8 mouse cellular contexts compared by ENCODE assay signal in genomic region chr7:133636738-133637352, GRCm38 (mm10). TPM values are rescaled to one million over a fixed set of nuclear protein-coding genes. Genes with fewer than 3 reads are reported as not detected.
DNase-seq lines count a peak whose midpoint lies in the region; ATAC-seq and TF ChIP-seq lines count a peak whose summit lies in the region.

No protein-coding gene starts in this region.

- TF ChIP-seq POLR2A in bone marrow macrophage, adult 2 months (IDR thresholded peaks at IDR 0.05; ENCODE audit: borderline replicate concordance, low read depth, low read length), result no peak
- no peak for TF ChIP-seq POLR2A in embryonic fibroblast, embryonic 13.5 days (IDR thresholded peaks at IDR 0.05; ENCODE audit: low read depth, low read length)
- no peak for TF ChIP-seq POLR2A in liver, adult 2 months (IDR thresholded peaks at IDR 0.05; ENCODE audit: extremely low read depth, insufficient read depth, low read length)
- TF ChIP-seq POLR2A in myocyte (IDR thresholded peaks at IDR 0.05; ENCODE audit: insufficient read length, low read depth), result no peak

- peaks cover 9% of the 10 kb centered on the region; the same call in 1 of the 2 replicates for H3K79me2 ChIP-seq in liver, adult 2 months (ENCODE audit: control insufficient read depth, insufficient read depth, low read length)
- H3K79me2 ChIP-seq in myocyte (ENCODE audit: control insufficient read depth, insufficient read depth), result peaks cover 10% of the 10 kb centered on the region

- peak overlapping the region; percentile 50 for H3K27ac ChIP-seq in bone marrow macrophage, adult 2 months (ENCODE audit: insufficient read depth, low read depth, low read length)
- peak overlapping the region; percentile 6; the same call in 1 of the 2 replicates for H3K27ac ChIP-seq in embryonic fibroblast, embryonic 13.5 days (ENCODE audit: insufficient read depth, low read length)
- H3K27ac ChIP-seq in heart, embryonic 11.5 days (ENCODE audit: low read depth, low read length), result peak overlapping the region; percentile 75
- H3K27ac ChIP-seq in kidney, embryonic 16.5 days (ENCODE audit: low read length), result peak overlapping the region; percentile 93
- H3K27ac ChIP-seq in liver, adult 2 months (replicated peaks; ENCODE audit: insufficient read depth, low read depth, low read length), result peak overlapping the region; percentile 57

- peak overlapping the region; percentile 79 for H3ac ChIP-seq in myocyte (ENCODE audit: control insufficient read depth, insufficient read length)

- H3K9me3 ChIP-seq in heart, embryonic 11.5 days (replicated peaks; ENCODE audit: control insufficient read depth, low read length), result no peaks in the 10 kb centered on the region
- no peaks in the 10 kb centered on the region for H3K9me3 ChIP-seq in kidney, embryonic 16.5 days (ENCODE audit: low read length)

- peak overlapping the region; percentile 92 for H3K4me2 ChIP-seq in heart, embryonic 11.5 days
- peak overlapping the region; percentile 78 for H3K4me2 ChIP-seq in kidney, embryonic 16.5 days (replicated peaks; ENCODE audit: low read depth, low read length)
- peak overlapping the region; percentile 93 for H3K4me2 ChIP-seq in myocyte (ENCODE audit: low read depth)

- peaks cover 8% of the 10 kb centered on the region for H3K36me3 ChIP-seq in heart, embryonic 11.5 days (ENCODE audit: control insufficient read depth, insufficient read depth, low read length)
- peaks cover 18% of the 10 kb centered on the region for H3K36me3 ChIP-seq in kidney, embryonic 16.5 days (ENCODE audit: insufficient read depth, low read length)
- H3K36me3 ChIP-seq in liver, adult 2 months (ENCODE audit: control insufficient read depth, insufficient read depth, low read length), result peaks cover 20% of the 10 kb centered on the region
- peaks cover 11% of the 10 kb centered on the region for H3K36me3 ChIP-seq in myocyte (ENCODE audit: control insufficient read depth, insufficient read depth)
- H3K36me3 ChIP-seq in splenic B cell, adult 2 months (ENCODE audit: control insufficient read depth, insufficient read depth, low read length, poor library complexity, severe bottlenecking), result peaks cover 10% of the 10 kb centered on the region

- peak overlapping the region; percentile 83 for H3K9ac ChIP-seq in heart, embryonic 11.5 days (ENCODE audit: low read depth, low read length)
- peak overlapping the region; percentile 84 for H3K9ac ChIP-seq in kidney, embryonic 16.5 days (replicated peaks; ENCODE audit: low read length)
- peak overlapping the region; percentile 66 for H3K9ac ChIP-seq in liver, adult 2 months (ENCODE audit: low read depth, low read length)

- H3K4me3 ChIP-seq in bone marrow macrophage, adult 2 months (ENCODE audit: insufficient read depth, low read length), result peak overlapping the region; percentile 60
- peak overlapping the region; percentile 56 for H3K4me3 ChIP-seq in embryonic fibroblast, embryonic 13.5 days (ENCODE audit: insufficient read depth, low read length)
- H3K4me3 ChIP-seq in heart, embryonic 11.5 days (ENCODE audit: low read depth, low read length), result peak overlapping the region; percentile 96
- peak overlapping the region; percentile 68 for H3K4me3 ChIP-seq in kidney, embryonic 16.5 days (ENCODE audit: low read length)
- H3K4me3 ChIP-seq in liver, adult 2 months (ENCODE audit: insufficient read depth, low read depth, low read length), result peak overlapping the region; percentile 64
- H3K4me3 ChIP-seq in myocyte, result peak overlapping the region; percentile 82

- peak; percentile 87 for DNase-seq in A20 (ENCODE audit: low read depth, low spot score)
- peak; percentile 75 for DNase-seq in liver, adult 2 months (ENCODE audit: extremely low read depth, low read depth, low spot score)
- peak; percentile 92 for DNase-seq in splenic B cell, adult 2 months (ENCODE audit: low read depth, low spot score)

- ATAC-seq in heart, embryonic 11.5 days (replicated peaks; ENCODE audit: insufficient number of reproducible peaks, low FRiP score, low TSS enrichment), result 0 out of 2 replicates have a peak, but pooled peaks have one; percentile 1
- ATAC-seq in kidney, embryonic 16.5 days (ENCODE audit: low FRiP score, low TSS enrichment), result peak; percentile 33

- peaks cover 11% of the 10 kb centered on the region for H3K4me1 ChIP-seq in bone marrow macrophage, adult 2 months (ENCODE audit: control insufficient read depth, insufficient read depth, low read length)
- peaks cover 7% of the 10 kb centered on the region; the same call in 1 of the 2 replicates for H3K4me1 ChIP-seq in embryonic fibroblast, embryonic 13.5 days (ENCODE audit: control insufficient read depth, insufficient read depth, low read length)
- peaks cover 5% of the 10 kb centered on the region; the same call in 1 of the 2 replicates for H3K4me1 ChIP-seq in heart, embryonic 11.5 days (ENCODE audit: control insufficient read depth, insufficient read depth, low read length)
- peaks cover 11% of the 10 kb centered on the region for H3K4me1 ChIP-seq in kidney, embryonic 16.5 days (ENCODE audit: insufficient read depth, low read length)
- H3K4me1 ChIP-seq in liver, adult 2 months (ENCODE audit: control insufficient read depth, insufficient read depth, low read length), result peaks cover 4% of the 10 kb centered on the region

- H3K27me3 ChIP-seq in heart, embryonic 11.5 days (ENCODE audit: control insufficient read depth, insufficient read depth, low read length), result no peaks in the 10 kb centered on the region
- H3K27me3 ChIP-seq in kidney, embryonic 16.5 days (ENCODE audit: insufficient read depth, low read length), result no peaks in the 10 kb centered on the region
- no peaks in the 10 kb centered on the region for H3K27me3 ChIP-seq in liver, adult 2 months (ENCODE audit: control insufficient read depth, insufficient read depth, low read length)
- no peaks in the 10 kb centered on the region for H3K27me3 ChIP-seq in myocyte (ENCODE audit: control insufficient read depth, insufficient read depth, insufficient read length)
- H3K27me3 ChIP-seq in splenic B cell, adult 2 months (ENCODE audit: control insufficient read depth, insufficient read depth, low read length, poor library complexity, severe bottlenecking), result no peaks in the 10 kb centered on the region

- WGBS in heart, embryonic 11.5 days (ENCODE audit: insufficient replicate concordance), result 3% methylated on average over 21 of the region's 21 CpGs
- 1% methylated on average over 21 of the region's 21 CpGs for WGBS in kidney, embryonic 16.5 days
- 2% methylated on average over 21 of the region's 21 CpGs for WGBS in liver, adult 2 months

- TF ChIP-seq CTCF in bone marrow macrophage, adult 2 months (IDR thresholded peaks at IDR 0.05; ENCODE audit: low read depth, low read length), result peak; percentile 60
- TF ChIP-seq CTCF in embryonic fibroblast, embryonic 13.5 days (IDR thresholded peaks at IDR 0.05; ENCODE audit: borderline replicate concordance, insufficient read depth, low read length), result peak; percentile 70; the same call in 1 of the 2 replicates
- TF ChIP-seq CTCF in liver, adult 2 months (IDR thresholded peaks at IDR 0.05; ENCODE audit: low read depth, low read length), result peak; percentile 91

TF ChIP-seq in myocyte, 11 proteins besides CTCF, POLR2A, EP300 and RAD21:
- TF ChIP-seq TCF12 (IDR thresholded peaks at IDR 0.05; ENCODE audit: insufficient read depth, poor library complexity, severe bottlenecking) (no peak), MYOD1 (IDR thresholded peaks at IDR 0.05; ENCODE audit: control insufficient read depth in 1 of 3, insufficient read length in 2 of 3, low read depth in 2 of 3) (no peak), E2F4 (IDR thresholded peaks at IDR 0.05; ENCODE audit: insufficient read depth) (no peak), REST (IDR thresholded peaks at IDR 0.05; ENCODE audit: insufficient read depth, insufficient read length) (no peak), CEBPB (IDR thresholded peaks at IDR 0.05; ENCODE audit: insufficient read depth, poor library complexity, severe bottlenecking) (no peak), MYOG (IDR thresholded peaks at IDR 0.05; ENCODE audit: control insufficient read depth in 1 of 3, insufficient read depth in 1 of 3, insufficient read length in 2 of 3, low read depth in 2 of 3) (no peak), SRF (IDR thresholded peaks at IDR 0.05; ENCODE audit: control insufficient read depth, insufficient read length, low read depth) (no peak), MAX (IDR thresholded peaks at IDR 0.05; ENCODE audit: low read depth) (no peak), USF1 (IDR thresholded peaks at IDR 0.05; ENCODE audit: low read depth) (no peak), POLR2AphosphoS2 (IDR thresholded peaks at IDR 0.05; ENCODE audit: insufficient read length, low read depth) (no peak), TCF3 (IDR thresholded peaks at IDR 0.05; ENCODE audit: insufficient read length, low read depth) (no peak)

RNA-seq across cellular contexts. Expression of gene Edrf1, which starts 0.5 kb away (rescaled TPM):
- polyA plus RNA-seq in bone marrow macrophage, adult 2 months (2012; ENCODE audit: insufficient read depth, insufficient read length, missing spikeins), result 8.3 and 14.9 TPM in 2 replicates
- 13.3 and 16.6 TPM in 2 replicates for polyA plus RNA-seq in embryonic fibroblast, embryonic 13.5 days (2011; ENCODE audit: insufficient read length, low read depth, missing spikeins)
- polyA plus RNA-seq in heart, embryonic 11.5 days (2014; fragmentation: Nextera tagmentation; extraction: Ambion mirVana), result 15.2 and 20.1 TPM in 2 replicates
- 26.2 and 27.1 TPM in 2 replicates for polyA plus RNA-seq in kidney, embryonic 16.5 days (2015; fragmentation: Nextera tagmentation; extraction: Ambion mirVana)
- total RNA-seq in liver, adult 2 months (2014; rRNA removed), result 17.8 and 18.7 TPM in 2 replicates
- polyA plus RNA-seq in liver, adult 2 months (2012; rRNA removed), result 6.4 and 8.0 TPM in 2 replicates
- 5.2 TPM for polyA plus RNA-seq in myocyte (2012; fragmentation: generic; extraction: Trizol)

RNA-seq across cellular contexts. Expression of gene Tex36, which starts 34.9 kb away (rescaled TPM):
- not detected in 2 replicates for polyA plus RNA-seq in bone marrow macrophage, adult 2 months (2012; ENCODE audit: insufficient read depth, insufficient read length, missing spikeins)
- polyA plus RNA-seq in embryonic fibroblast, embryonic 13.5 days (2011; ENCODE audit: insufficient read length, low read depth, missing spikeins), result not detected in 2 replicates
- not detected in 2 replicates for polyA plus RNA-seq in heart, embryonic 11.5 days (2014; fragmentation: Nextera tagmentation; extraction: Ambion mirVana)
- polyA plus RNA-seq in kidney, embryonic 16.5 days (2015; fragmentation: Nextera tagmentation; extraction: Ambion mirVana), result not detected in 2 replicates
- not detected in 2 replicates for total RNA-seq in liver, adult 2 months (2014; rRNA removed)
- not detected in 2 replicates for polyA plus RNA-seq in liver, adult 2 months (2012; rRNA removed)
- polyA plus RNA-seq in myocyte (2012; fragmentation: generic; extraction: Trizol), result not detected

RNA-seq across cellular contexts. Expression of gene Mmp21, which starts 43.0 kb away (rescaled TPM):
- polyA plus RNA-seq in bone marrow macrophage, adult 2 months (2012; ENCODE audit: insufficient read depth, insufficient read length, missing spikeins), result not detected in 2 replicates
- not detected in 2 replicates for polyA plus RNA-seq in embryonic fibroblast, embryonic 13.5 days (2011; ENCODE audit: insufficient read length, low read depth, missing spikeins)
- polyA plus RNA-seq in heart, embryonic 11.5 days (2014; fragmentation: Nextera tagmentation; extraction: Ambion mirVana), result 0.11 and 0.23 TPM in 2 replicates
- polyA plus RNA-seq in kidney, embryonic 16.5 days (2015; fragmentation: Nextera tagmentation; extraction: Ambion mirVana), result not detected in 2 replicates
- total RNA-seq in liver, adult 2 months (2014; rRNA removed), result not detected in 2 replicates
- not detected in 2 replicates for polyA plus RNA-seq in liver, adult 2 months (2012; rRNA removed)
- not detected for polyA plus RNA-seq in myocyte (2012; fragmentation: generic; extraction: Trizol)

Comparison
In these comparisons a context has a peak if more than half of its experiments do, and no peak if none do; other contexts are left out.
1. Peak in every context shown above with its lines: DNase-seq, ATAC-seq, H3K4me3 ChIP-seq and H3K27ac ChIP-seq.
2. H3K27ac ChIP-seq: peak in every context shown above with its lines; median percentile 93 in kidney, embryonic 16.5 days; 75 in heart, embryonic 11.5 days; 57 in liver, adult 2 months; 50 in bone marrow macrophage, adult 2 months; 6 in embryonic fibroblast, embryonic 13.5 days.